Mouse (Mus musculus) c-Kit-positive CD71-negative TER-119-negative erythroid progenitor cells, embryonic 14.5 days (primary cell): Measurements from ENCODE around the gene Tmem260.
A peak's percentile ranks its signal among the peaks of the same experiment; 100 is the strongest.
"Not testable (repeated sequence)": the region's sequence is repeated elsewhere in the genome, so short reads cannot be mapped to it uniquely, and the experiment has no call there.

Experiments used
- DNase-seq: peaks from one replicate; pipeline ENCODE4 v3.0.0-alpha.2; 2013; ENCODE audit warnings: low read depth

The Tmem260 gene

DNA sequence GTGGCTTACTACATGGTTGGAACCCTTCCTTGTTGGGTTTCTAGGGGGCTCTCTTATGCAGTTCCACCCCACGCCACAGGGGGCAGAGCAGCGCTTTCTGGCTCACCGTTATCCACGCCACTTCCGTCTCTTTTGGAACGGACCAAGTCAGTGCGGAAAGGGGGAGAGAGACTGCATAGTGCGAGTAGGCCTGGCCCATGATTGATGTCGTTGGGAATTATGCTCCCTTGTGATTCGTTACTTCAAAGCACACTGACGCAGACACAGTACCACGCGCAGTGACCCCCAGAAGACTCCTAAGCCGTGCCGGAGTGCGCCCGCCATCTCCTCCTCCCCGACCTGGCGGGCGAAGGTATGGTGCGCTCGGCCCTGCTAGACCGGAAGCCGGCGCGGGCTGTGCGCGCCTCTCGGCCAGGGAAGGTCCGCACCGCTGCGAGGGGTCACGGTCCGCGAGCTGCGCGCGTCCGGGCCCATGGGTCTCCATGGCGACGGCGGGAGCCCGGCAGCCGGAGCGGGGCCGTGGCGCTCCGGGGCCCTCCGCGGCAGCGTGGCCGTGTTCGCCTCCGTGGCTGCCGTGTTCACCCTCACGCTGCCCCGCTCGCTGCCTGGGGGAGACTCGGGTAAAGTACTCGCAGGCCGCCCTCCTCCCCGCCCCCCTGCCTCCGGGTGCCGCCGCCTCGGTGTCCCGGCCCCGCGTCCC, at the start of gene Tmem260:
TSS of gene Tmem260 (plus strand) at position 141 of the 700 bp plus-strand sequence.
- peak; percentile 86 for DNase-seq

DNA sequence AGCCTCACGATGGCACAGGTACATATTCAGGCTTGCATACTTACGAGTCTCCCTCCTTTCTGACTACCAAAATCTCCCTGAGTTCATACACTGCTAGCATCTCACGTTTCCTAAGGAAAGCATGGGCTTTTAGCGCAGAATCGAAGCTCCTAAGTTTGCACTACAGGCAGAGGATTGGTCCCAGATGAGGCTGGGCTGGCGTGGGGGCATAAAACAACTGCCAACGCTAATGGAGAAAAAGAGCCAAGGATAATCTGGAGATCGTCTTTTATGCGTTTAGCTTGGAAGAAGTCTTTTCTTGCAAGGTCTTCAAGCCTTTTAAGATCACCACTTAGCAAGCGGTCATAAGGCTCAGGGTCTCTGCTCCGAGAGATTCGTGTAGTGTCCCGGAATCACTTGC, 39.8 kb upstream of the Tmem260 start:
- no peak for DNase-seq

DNA sequence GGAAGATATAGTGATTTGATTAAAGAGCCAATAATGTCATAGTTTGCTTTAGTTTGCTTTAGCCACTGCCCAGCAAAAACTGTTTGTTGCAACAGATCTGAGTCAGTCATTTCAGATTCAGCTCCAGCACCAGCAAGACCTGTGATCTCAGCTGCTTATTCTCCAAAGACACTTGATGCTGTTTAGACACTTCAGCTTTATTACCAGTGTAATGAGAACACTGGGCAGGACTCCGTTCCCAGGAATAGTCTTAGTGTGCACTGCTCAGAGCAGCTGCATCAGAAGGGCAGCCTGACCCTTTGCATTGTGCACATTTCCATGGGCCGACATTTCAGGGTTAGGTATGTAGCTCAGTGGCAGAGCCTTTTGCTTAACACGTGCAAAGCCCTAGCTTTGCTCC, 28.9 kb upstream of the Tmem260 start:
- no peak for DNase-seq

DNA sequence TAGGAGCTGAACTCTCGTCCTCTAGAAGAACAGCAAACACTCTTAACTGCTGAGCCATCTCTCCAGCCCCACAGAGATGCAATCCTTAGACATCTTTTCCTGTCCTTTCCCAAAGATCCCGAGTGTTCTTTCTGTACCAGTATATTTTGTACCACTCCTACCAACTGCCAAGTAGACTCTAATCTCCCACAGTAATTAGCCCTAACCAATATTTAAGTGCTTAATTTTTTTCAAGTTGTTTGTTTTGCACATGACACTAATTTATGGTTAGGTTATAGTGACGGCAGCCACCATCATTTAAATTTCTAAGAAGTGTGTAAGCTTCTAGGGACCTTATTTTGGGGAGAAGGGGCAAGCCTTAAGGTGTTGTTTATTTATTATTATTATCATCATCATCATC, 27.7 kb upstream of the Tmem260 start:
- DNase-seq, result no peak

DNA sequence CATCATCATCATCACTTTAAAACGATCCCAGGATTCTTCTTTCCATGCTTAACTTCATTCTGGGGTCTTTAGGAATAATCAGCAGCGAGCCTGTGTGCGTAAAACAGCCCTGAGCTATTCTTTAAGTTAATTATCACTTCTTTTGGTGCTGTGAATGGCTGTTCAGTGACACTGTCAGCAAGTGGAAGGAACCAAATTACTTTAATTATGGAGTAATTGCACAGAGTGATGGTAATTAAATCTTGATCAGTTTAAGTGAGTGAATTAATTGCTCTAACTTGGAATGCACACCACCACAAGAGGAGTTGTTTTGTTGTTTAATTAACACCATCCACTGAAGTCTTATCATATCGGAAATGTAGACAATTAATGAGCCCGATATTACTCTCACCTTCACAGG, 27.3 kb upstream of the Tmem260 start:
- DNase-seq, result no peak

DNA sequence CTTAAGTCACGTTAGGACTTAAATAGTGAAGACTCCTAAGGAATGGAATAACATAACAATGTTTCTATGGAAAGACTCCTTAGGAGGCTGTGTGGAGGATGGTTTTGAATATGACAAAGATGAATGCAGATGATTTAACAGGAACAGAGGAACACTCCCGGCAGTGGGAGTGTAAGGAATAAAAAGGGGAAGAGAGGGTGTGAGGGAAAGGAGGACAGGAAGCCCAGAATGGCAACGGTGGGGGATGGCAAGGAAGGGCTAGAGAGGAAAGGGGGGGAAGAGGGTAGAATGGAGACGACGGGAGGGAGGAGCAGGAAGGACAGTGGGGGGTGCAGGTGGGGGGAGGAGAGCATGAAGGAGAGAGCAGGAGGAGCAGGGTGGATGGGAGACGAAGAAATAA, 24.4 kb upstream of the Tmem260 start:
- DNase-seq, result no peak

DNA sequence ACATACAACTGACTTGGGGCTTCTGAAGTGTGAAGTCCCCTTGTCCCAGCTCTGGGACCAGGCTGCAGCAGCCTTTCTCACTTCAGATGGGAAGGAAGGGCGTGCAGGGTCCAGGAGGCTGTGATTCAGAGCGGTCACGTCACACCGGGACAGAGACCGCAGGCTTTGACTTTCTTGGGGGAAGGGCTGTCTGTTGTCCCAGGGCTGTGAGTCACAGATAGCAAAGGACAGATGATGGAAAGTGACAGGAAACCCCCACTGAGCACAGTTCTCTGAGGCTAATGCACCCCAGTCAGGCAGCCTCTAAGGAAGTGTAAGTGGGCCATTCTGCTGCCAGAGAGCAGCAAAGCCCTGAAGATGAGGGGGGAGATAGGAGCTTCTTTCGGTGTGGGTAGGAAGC, 23.9 kb upstream of the Tmem260 start:
- peak; percentile 49 for DNase-seq

DNA sequence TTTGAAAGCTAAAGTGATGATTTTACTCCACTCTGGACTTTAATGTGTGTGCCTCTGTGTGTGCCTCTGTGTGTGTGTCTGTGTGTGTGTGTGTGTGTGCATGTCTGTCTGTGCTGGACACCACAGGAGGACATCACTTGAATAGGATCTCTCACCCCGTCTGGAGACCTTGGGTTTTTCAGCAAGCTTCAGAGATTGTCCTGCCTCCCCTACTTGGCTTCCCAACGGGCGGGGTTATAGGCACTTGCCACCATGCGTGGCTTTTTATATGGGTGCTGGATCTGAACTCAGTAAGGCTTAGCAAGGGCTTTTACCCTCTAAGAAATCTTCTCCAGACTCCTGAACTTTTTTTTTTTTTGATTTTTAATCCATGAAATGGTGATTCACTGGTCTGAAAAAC, 23.5 kb upstream of the Tmem260 start:
- no peak for DNase-seq

DNA sequence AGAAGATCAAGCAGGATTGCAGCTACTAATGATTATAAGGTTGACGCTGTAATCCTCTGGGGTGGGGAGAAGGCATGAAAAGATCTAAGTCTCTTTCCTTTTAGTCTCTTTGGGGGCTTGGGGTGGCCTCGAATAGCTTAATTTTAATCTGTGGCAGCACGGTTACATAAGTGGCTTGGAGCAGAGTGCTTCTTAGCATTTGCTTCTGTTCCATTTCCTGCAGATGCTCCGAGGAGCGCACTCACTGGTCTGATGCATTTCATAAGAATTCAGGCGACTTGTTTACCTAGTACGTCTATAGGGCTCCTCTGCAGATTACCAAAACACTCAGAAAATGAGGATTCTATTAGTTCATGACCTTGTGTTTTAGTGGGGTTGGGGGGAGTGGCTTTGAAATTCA, 23.0 kb upstream of the Tmem260 start:
- no peak for DNase-seq

DNA sequence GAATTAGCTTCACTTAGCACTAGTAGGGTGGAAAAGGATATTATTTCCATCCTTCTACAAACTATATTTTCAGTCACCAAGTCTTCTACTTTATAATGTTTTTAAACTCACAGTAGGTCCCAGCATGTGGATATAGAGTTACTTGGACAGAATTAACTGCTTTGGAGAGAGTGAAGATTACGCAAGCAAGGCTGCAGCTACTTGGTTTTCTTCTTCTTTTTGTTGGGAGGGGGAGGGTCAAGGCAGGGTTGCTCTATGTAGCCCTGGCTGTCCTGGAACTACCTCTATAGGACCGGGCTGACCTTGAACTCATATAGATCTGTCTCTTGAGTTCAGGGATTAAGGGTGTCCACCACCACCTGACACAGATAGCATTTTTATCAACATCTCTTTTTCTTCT, 13.9 kb upstream of the Tmem260 start:
- DNase-seq, result no peak

DNA sequence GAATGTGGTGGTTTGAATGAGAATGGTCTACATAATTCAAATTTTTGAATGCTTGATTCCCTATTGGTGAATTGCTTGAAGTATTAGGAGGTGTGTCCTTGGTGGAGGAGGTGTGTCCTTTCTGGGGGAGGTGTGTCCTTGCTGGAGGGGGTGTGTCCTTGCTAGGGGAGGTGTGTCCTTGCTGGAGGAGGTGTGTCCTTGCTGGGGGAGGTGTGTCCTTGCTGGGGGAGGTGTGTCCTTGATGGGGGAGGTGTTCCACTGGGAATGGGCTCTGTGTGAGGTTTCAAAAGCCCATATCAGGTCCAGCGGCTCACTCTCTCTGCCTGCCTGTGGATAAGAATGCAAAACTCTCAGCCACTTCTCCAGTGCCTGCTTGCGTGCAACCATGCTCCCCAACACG, 2.1 kb upstream of the Tmem260 start:
- DNase-seq, result no peak

DNA sequence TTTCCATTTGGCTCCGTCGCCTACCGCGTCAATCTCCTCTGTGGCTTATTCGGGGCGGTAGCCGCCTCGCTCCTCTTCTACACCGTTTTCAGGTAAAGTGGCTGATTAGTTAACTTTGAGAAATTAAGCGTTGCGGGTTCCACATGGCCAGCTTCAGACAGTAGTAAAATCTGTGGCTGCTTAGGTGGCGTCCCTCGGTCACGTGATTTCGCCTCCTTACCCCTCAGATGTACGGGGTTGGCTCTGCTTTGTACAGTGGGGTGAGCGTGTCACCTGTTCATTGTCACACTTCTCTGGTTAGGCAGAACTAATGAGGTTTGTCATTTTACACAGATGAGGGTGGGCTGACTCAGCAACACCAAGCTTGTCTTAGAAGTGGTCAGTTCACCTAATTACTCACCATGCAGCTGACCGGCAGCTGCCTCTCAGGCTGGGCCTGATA, 6.1 kb downstream of the Tmem260 start:
- DNase-seq, result no peak

DNA sequence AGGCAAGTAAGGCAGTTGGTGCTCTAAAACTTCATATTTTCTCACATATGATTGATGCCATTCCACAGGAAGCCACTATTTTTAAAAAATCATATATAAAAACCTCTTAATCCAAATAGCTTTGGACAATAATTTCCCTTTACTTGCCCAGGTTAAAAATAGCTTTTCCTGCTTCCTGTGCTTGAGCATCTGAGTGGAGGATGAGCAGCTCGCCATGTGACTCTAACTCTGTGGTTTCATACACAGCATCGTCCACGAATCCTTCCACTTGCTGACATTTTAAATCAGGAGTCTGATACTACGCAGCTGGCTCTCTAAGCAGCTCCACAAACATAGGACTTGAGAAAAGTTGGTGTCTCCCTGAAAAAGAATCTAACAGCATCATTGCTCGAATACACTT, 7.5 kb downstream of the Tmem260 start:
- DNase-seq, result no peak

DNA sequence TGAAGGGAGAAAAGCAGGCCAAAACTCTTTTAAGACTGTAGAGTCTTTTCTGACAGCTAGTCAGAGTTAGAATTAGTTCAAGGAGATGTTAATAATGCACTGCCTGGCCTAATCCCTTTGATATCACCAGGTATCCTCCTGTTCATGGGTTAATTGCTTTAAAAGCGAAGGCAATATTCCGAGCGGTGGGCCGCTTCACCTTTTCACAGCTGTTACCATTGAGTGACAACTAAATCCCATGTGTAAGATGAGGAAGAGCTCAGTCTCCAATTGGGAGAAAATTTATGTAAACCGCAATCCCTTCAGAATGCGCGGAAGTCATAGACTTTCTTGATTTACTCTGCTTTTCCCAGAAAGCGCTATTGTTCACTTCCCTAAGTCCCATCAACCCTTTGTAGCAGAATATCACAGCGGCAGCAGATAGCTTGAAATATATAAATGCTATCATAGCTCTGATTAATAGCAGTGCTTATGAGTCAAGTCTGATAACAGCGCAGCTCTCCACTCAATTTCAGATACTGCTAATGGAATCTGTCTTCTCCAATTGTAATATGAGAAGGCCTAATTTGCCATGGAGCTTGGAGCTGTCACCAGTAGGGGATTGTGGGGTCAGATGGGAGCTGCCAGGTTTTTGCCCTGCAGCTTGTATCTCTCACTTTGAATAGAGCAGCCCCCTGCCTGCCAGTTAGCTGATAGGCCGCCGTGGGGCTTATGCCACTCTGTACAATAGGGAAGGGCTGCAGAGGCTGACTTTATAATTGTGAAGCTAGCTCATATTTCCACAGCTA, 10.6 kb downstream of the Tmem260 start:
- DNase-seq, result no peak

DNA sequence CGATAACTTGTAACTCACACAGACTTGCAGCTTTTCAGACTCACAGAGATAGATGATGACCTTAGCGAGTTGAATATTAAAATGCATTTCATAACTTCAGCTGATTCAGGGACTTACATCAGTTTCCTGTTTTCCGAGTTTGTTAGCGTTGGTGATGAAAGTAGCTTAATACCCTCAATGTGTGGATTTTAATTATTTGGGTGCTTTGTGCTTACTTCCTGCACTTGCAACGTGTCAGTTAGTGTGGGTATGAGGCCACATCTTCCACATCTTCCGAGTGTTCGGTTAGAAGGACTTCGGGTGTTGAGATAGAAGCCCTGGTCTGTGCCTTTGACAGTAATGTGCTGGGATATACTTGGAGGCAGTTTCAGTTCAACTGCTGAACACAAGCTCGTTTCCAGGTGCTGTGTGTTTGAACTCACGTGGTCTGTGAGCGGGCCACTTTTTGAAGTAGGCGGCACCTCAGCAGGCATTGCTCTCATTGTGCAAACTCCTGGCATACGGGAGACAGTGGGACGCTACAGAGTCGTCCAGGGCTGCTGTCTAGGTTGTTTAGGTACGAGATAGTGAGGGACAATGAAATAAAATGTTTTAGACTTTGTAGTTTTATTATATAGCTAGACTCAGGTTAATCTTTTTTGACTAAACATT, 11.5 kb downstream of the Tmem260 start:
- DNase-seq, result no peak

DNA sequence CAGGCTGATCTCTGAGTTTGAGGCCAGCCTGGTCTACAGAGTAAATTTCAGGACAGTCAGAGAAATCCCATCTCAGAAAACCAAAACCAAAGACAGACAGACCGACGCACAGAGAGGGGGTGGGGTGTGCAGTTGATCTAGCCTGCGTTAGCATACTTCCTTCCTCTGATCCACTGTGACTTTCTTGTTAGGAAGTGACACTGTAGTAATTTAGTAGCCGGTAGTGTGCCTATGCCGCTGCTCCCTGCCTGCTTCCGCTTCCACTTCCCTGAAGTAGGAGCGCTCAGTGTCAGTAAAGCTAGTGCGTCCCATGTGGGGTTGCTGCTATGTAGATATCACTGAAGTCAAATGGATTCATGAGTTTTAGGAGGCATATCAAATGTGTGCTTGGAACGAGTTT, 13.0 kb downstream of the Tmem260 start:
- no peak for DNase-seq

DNA sequence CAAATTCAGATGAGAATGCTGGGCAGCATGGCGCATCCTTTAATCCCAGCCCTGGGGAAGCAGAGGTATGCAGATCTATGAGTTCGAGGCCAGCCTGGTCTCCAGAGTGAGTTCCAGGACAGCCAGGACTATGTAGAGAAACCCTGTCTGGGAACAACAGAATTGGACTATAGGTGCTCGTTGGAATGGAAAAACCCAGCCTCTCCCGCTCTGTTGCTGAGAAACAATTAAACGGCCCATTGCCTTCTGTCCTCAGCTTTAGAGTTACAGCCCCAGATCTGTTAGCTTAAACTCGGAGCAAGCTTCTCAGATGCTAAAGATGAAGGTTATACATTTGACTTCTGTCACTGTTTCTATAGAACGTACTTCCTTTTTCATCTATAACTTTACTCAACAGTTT, 22.4 kb downstream of the Tmem260 start:
- no peak for DNase-seq

DNA sequence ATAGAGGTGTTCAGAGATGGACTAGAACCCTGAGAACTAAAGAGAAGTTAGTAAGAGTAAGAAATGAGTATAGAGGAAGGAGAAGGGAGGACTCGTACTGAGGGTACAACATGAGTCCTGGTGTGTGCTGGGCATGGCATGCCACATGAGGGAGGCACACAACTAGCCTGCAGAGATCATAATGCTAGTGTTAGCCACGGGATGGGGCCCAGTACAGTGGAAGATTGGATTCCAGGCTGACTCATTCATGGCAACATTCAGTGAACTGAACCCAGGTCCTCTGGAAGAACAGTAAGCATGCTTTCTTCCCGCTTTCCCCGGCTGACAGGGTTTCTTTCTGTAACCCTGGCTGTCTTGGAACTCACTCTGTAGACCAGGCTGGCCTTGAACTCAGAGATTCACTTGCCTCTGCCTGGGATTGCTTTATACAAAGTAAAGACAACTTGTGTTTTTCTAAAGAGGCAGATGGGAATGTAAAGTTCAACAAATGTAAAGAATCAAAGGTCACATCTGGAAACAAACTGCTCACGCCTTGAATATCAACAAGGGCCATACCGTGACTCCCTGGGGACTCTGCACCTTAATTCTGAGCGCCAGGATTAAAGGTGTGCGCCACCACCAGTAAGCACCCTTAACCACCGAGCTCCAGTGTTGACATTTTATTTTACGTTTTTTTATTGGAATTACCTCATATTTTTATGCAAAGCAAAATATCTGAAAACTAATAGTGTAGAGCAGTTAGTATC, 25.0 kb downstream of the Tmem260 start:
- DNase-seq, result no peak

DNA sequence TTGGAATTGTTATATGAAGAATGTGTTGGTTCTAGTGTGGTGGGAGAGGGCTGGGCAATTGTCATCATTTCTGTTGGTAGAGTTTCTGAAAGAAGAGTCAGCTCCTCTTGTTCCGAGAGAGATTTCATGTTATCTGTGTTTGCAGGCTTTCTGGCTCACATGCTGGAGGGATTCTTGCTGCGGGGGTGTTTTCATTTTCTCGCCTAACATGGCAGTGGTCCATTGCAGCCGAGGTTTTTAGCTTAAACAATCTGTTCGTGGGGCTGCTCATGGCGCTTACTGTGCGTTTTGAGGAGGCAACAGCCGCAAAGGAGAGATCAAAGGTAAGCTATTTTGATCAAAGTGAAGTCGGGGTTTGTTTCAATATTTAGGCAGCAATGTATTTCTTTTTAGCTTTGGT, 26.3 kb downstream of the Tmem260 start:
- DNase-seq, result no peak

DNA sequence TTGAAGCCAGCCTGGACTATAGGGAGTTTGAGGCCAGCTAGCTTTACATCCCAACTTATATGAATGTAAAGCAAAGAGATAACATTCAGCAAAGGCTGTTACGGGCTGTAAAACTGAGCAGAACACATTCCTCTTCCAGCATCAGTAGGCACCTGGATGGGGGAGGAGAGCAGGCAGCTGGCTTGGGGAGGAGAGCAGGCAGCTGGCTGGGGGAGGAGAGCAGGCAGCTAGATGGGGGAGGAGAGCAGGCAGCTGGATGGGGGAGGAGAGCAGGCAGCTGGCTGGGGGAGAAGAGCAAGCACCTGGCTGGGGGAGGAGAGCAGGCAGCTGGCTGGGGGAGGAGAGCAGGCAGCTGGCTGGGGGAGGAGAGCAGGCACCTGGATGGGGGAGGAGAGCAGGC, 29.4 kb downstream of the Tmem260 start:
- no peak for DNase-seq

DNA sequence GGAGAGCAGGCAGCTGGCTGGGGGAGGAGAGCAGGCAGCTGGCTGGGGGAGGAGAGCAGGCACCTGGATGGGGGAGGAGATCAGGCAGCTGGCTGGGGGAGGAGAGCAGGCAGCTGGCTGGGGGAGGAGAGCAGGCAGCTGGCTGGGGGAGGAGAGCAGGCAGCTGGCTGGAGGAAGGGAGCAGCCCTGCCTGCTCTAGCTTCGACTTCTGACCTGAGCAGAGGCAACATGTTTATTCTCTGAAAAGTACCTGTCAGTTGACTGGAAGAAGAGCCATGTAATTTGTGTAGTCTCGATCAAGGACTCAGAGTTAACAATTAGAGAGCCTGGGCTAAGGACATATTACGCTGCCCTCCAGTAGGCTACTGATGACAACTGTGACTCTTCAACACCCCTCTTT, 29.9 kb downstream of the Tmem260 start:
- not testable (repeated sequence) for DNase-seq

DNA sequence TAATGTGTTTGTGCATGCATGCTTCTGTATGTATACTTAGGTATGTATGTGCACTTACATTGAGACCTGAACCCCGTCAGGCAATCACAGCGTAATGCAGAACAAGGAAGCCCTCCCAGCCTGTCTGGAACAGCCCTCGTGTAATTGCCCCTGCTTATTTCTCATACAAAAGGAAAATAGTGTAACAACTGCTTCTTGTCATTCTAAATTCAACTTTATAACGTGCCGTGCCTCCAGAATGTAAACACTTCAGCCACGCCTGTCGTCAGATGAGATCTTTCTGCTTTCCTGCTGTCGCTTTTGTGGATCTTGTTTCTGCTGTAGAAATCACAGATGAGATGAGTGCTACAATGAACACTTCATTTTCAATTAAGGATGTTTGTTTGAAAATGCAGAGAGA, 30.4 kb downstream of the Tmem260 start:
- DNase-seq, result no peak

DNA sequence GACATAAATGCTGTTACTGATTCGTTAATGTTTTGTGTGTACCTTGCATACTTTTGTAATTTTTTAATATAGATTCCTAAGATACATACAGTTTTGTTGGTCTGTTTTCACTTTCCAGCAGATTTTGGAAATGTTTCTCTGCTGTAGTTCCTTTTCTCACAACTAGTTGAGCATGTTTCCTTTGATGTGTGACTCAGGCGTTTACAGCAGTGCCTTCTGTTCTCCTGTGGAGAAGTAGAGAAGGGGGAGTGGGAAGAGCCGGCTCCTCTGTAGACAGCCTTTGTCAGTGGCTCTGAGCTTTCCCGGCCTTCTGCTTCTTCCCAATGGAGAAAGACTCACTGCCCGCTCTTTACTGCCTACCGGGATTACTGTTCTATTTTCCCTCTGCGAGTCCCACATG, 35.7 kb downstream of the Tmem260 start:
- DNase-seq, result no peak
